Comparison of ENCODE assay signal across 8 mouse cellular contexts in genomic region chr13:36696351-36696771, GRCm38 (mm10). TPM values are rescaled to one million over a fixed set of nuclear protein-coding genes. Genes with fewer than 3 reads are reported as not detected.
DNase-seq lines count a peak whose midpoint lies in the region; ATAC-seq lines count a peak whose summit lies in the region.
"Had no signal": no experiment of that assay in that cellular context is flagged by ENCODE, and none has a peak within 500 bp of the region (broad histone marks: within the 10 kb centered on the region; RNA-seq: fewer than 3 reads in every experiment).

No protein-coding gene starts in this region.

- peak; percentile 28 to 63 for DNase-seq in urinary bladder, adult 18-20 months (ENCODE audit: low spot score in 2 of 2)
- DNase-seq in urinary bladder, postnatal 4 days (ENCODE audit: low spot score in 2 of 2), result no peak
- peak; percentile 63 to 72 for DNase-seq in cerebellum, postnatal 10 days
- peak; percentile 8 for DNase-seq in kidney, postnatal 10 days
- DNase-seq in telencephalon, adult 2 months (ENCODE audit: low read depth, low spot score), result peak; percentile 78
- DNase-seq in thymus, adult 18-20 months, result no peak

- H3K36me3 ChIP-seq in forebrain, embryonic 12.5 days (replicated peaks), result no peaks in the 10 kb centered on the region
- H3K36me3 ChIP-seq: lung, embryonic 15.5 days had no signal

- H3K4me1 ChIP-seq in forebrain, embryonic 12.5 days, result no peaks in the 10 kb centered on the region
- H3K4me1 ChIP-seq: lung, embryonic 15.5 days had no signal

- no peaks in the 10 kb centered on the region for H3K27me3 ChIP-seq in forebrain, embryonic 12.5 days
- H3K27me3 ChIP-seq: lung, embryonic 15.5 days had no signal

- H3K4me3 ChIP-seq in forebrain, embryonic 12.5 days (replicated peaks), result no peak overlapping the region
- H3K4me3 ChIP-seq: lung, embryonic 15.5 days had no signal

- WGBS in forebrain, embryonic 12.5 days, result 91% methylated on average over 8 of the region's 8 CpGs

- no peak for ATAC-seq in forebrain, embryonic 12.5 days (ENCODE audit: low FRiP score)

- no peak overlapping the region for H3K27ac ChIP-seq in forebrain, embryonic 12.5 days
- H3K27ac ChIP-seq: lung, embryonic 15.5 days had no signal

- H3K4me2 ChIP-seq in forebrain, embryonic 12.5 days, result no peak overlapping the region
- H3K4me2 ChIP-seq: lung, embryonic 15.5 days had no signal

- no peak overlapping the region for H3K9ac ChIP-seq in forebrain, embryonic 12.5 days
- H3K9ac ChIP-seq: lung, embryonic 15.5 days had no signal

- no peaks in the 10 kb centered on the region for H3K9me3 ChIP-seq in forebrain, embryonic 12.5 days
- H3K9me3 ChIP-seq: lung, embryonic 15.5 days had no signal

RNA-seq across cellular contexts. Expression of gene Nrn1, which starts 38.6 kb away (rescaled TPM):
- polyA plus RNA-seq in forebrain, embryonic 12.5 days (2016; fragmentation: Nextera tagmentation; extraction: Ambion mirVana), result 43.5 and 43.8 TPM in 2 replicates

Comparison
In these comparisons a context has a peak if more than half of its experiments do, and no peak if none do; other contexts are left out.
1. DNase-seq: peak in urinary bladder, adult 18-20 months (2 of 2), cerebellum, postnatal 10 days (2 of 2), kidney, postnatal 10 days (single experiment) and telencephalon, adult 2 months (single experiment); none in urinary bladder, postnatal 4 days (0 of 2) and thymus, adult 18-20 months (0 of 2).